Mouse (Mus musculus) ES-E14 (cell line): ENCODE results near the gene Cntnap2.

Source experiments
- MAFK ChIP-seq: IDR thresholded peaks from 2 replicates; pipeline ENCODE4 v1.6.1; 2014; ENCODE audit warnings: mild to moderate bottlenecking, low read depth, low read length, inconsistent platforms; ENCODE audit not compliant: insufficient read depth
- ZNF384 ChIP-seq: IDR thresholded peaks from 2 replicates; pipeline ENCODE4 v1.6.1; 2012; ENCODE audit warnings: low read depth, low read length, inconsistent platforms

GRCm38 (mm10) chr6:45584467-45585094 lies 525.4 kb downstream of the Cntnap2 start:
- TF ChIP-seq ZNF384 (no peak), MAFK (no peak)
